Mouse (Mus musculus): Measurements from ENCODE around the gene Zfp712. TPM values are rescaled to one million over a fixed set of nuclear protein-coding genes. Genes with fewer than 3 reads are reported as not detected.

The Zfp712 gene
- total RNA-seq (2022) = 1 to 10 TPM; 1.0 to 1.5 (median 1.4) TPM

- DNase-seq (ENCODE audit: low spot score) = peak; percentile 95
Observed at GRCm38 (mm10) chr13:67060786-67061358, at the start of gene Zfp712. Gene Zfp712 (minus strand): TSS chr13:67061170.

- no peak for DNase-seq (ENCODE audit: low spot score)
Observed at GRCm38 (mm10) chr13:67108821-67109206, 47.8 kb upstream of the Zfp712 start.

- DNase-seq (ENCODE audit: low spot score) = peak; percentile 98
Observed at GRCm38 (mm10) chr13:67108194-67108820, 47.3 kb upstream of the Zfp712 start, which contains the start of gene Gm28557. Gene Gm28557 (minus strand): TSS chr13:67108604.

- no peak for DNase-seq (ENCODE audit: low spot score)
Observed at GRCm38 (mm10) chr13:67107681-67108080, 46.7 kb upstream of the Zfp712 start.

- no peak for DNase-seq (ENCODE audit: low spot score)
Observed at GRCm38 (mm10) chr13:67097876-67098275, 36.9 kb upstream of the Zfp712 start, which contains the start of gene Zfp708. Gene Zfp708 (minus strand): TSS chr13:67097976.

- DNase-seq (ENCODE audit: low spot score) = no peak
Observed at GRCm38 (mm10) chr13:67090154-67090553, 29.2 kb upstream of the Zfp712 start.

GRCm38 (mm10) chr13:67081946-67082345 is 21.0 kb upstream of the Zfp712 start:
- no peak for DNase-seq (ENCODE audit: low spot score)

- peak; percentile 89 for DNase-seq (ENCODE audit: low spot score)
Observed at GRCm38 (mm10) chr13:67081142-67081713, 20.3 kb upstream of the Zfp712 start.

GRCm38 (mm10) chr13:67077244-67077643 is 16.3 kb upstream of the Zfp712 start:
- no peak for DNase-seq (ENCODE audit: low spot score)

- DNase-seq (ENCODE audit: low spot score) = no peak
Observed at GRCm38 (mm10) chr13:67072786-67073185, 11.8 kb upstream of the Zfp712 start.

GRCm38 (mm10) chr13:67065386-67065785 is 4.4 kb upstream of the Zfp712 start:
- no peak for DNase-seq (ENCODE audit: low spot score)

- DNase-seq (ENCODE audit: low spot score) = no peak
Observed at GRCm38 (mm10) chr13:67062427-67062826, 1.5 kb upstream of the Zfp712 start.

- DNase-seq (ENCODE audit: low spot score) = no peak
Observed at GRCm38 (mm10) chr13:67060161-67060785, 697 bp downstream of the Zfp712 start.

Other genes with a start within 250 kb of the Zfp712 start
- gene Gm10767, start 156.3 kb downstream of the Zfp712 start, total RNA-seq (2022) = under 1 TPM; 0.34 to 0.91 (median 0.77) TPM
- gene Zfp708, start 36.8 kb upstream of the Zfp712 start, total RNA-seq (2022) = under 1 TPM; 0.60 to 0.92 (median 0.80) TPM
- 1 to 10 TPM; 1.9 to 2.8 (median 2.2) TPM for gene Gm28557, start 47.4 kb upstream of the Zfp712 start, total RNA-seq (2022)
- gene Rslcan18, start 55.1 kb upstream of the Zfp712 start, total RNA-seq (2022) = under 1 TPM; 0.41 to 0.84 (median 0.80) TPM
- gene Zfp759, start 60.5 kb upstream of the Zfp712 start, total RNA-seq (2022) = 1 to 10 TPM; 4.6 to 5.8 (median 5.1) TPM
- 1 to 10 TPM; 2.6 to 3.7 (median 3.1) TPM for gene Rsl1, start 112.0 kb upstream of the Zfp712 start, total RNA-seq (2022)
- gene Zfp455, start 133.3 kb upstream of the Zfp712 start, total RNA-seq (2022) = 1 to 10 TPM in 2 of 4 experiments, under 1 TPM in 2; 0.46 to 1.6 (median 1.0) TPM
- gene Zfp458, start 217.3 kb upstream of the Zfp712 start, total RNA-seq (2022) = 1 to 10 TPM; 1.3 to 1.8 (median 1.5) TPM
- 1 to 10 TPM; 2.3 to 4.5 (median 2.7) TPM for gene Zfp457, start 245.3 kb upstream of the Zfp712 start, total RNA-seq (2022)